Mouse (Mus musculus) cerebellum, adult 2 months (tissue): ENCODE results near the gene Lhb.

ENCODE experiments used
- CTCF ChIP-seq: fragments of 200-500 bp; IDR thresholded peaks from 2 replicates; pipeline ENCODE4 v1.5.1; 2011; ENCODE audit warnings: low read depth, mild to moderate bottlenecking, control low read depth, low read length, moderate library complexity, borderline replicate concordance; ENCODE audit not compliant: insufficient read depth
- POLR2A ChIP-seq: fragments of 200-500 bp; IDR thresholded peaks from 2 replicates; pipeline ENCODE4 v1.6.1; 2011; ENCODE audit warnings: low read length, control low read depth, borderline replicate concordance; ENCODE audit not compliant: insufficient read depth

DNA sequence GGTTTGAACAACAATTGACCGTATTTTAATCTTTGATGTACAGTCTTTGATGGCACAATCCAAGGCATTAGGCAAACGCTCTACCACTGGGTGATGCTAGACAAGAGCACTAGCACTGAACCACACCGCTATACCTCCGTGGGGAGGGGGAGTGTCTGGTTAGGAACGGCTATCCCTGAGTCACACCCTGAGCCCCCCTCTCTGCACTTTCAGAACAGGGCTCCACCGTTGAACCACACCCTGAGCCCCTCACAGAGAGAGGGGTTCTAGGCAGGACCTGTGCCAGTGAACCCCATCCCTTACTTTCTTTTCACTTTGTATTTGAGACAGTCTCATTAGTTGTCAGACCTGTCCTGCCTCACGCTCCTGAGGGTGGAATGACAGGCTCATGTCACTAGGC lies 12.3 kb upstream of the Lhb start:
- TF ChIP-seq CTCF (no peak), POLR2A (no peak)
